In genomic region chr19:25937343-25937742, GRCm38 (mm10) we compare ENCODE assay signal across 14 mouse cellular contexts.
DNase-seq lines count a peak whose midpoint lies in the region.
"Had no signal": no experiment of that assay in that cellular context is flagged by ENCODE, and none has a peak within 500 bp of the region (broad histone marks: within the 10 kb centered on the region; RNA-seq: fewer than 3 reads in every experiment).

No protein-coding gene starts in this region.

- no peaks in the 10 kb centered on the region for H3K9me3 ChIP-seq in limb, embryonic 10.5 days (replicated peaks)
- H3K9me3 ChIP-seq: embryonic facial prominence, embryonic 15.5 days; forebrain, embryonic 12.5 days had no signal

- H3K27me3 ChIP-seq in limb, embryonic 10.5 days (ENCODE audit: low read depth, poor library complexity, severe bottlenecking): no peaks in the 10 kb centered on the region
- H3K27me3 ChIP-seq: CH12.LX; embryonic facial prominence, embryonic 15.5 days; forebrain, embryonic 12.5 days had no signal

- no peak overlapping the region for H3K27ac ChIP-seq in limb, embryonic 10.5 days
- H3K27ac ChIP-seq: embryonic facial prominence, embryonic 15.5 days; forebrain, embryonic 12.5 days; hindbrain, postnatal 0 days had no signal

- DNase-seq in testis, postnatal 14 days (ENCODE audit: low spot score): peak; percentile 6
- DNase-seq in testis, postnatal 10 days (ENCODE audit: low spot score): no peak
- peak; percentile 25 for DNase-seq in embryo, embryonic 9.5 days (ENCODE audit: extremely low spot score)
- peak; percentile 30 for DNase-seq in limb, embryonic 10.5 days (ENCODE audit: low spot score)
- DNase-seq in thymus, postnatal 0 days (ENCODE audit: low spot score): no peak
- DNase-seq in left cerebral cortex, postnatal 14 days (ENCODE audit: low spot score in 2 of 2): no peak
- DNase-seq in left cerebral cortex, adult 9 months (ENCODE audit: low spot score in 2 of 2): no peak
- DNase-seq: cerebellum, postnatal 36 days; heart, adult 18-20 months; heart, postnatal 10 days had no signal

- peaks cover 4% of the 10 kb centered on the region; the same call in 1 of the 2 replicates for H3K4me1 ChIP-seq in limb, embryonic 10.5 days
- H3K4me1 ChIP-seq: embryonic facial prominence, embryonic 15.5 days; forebrain, embryonic 12.5 days had no signal

- intact Hi-C loops in left cerebral cortex, postnatal 14 days (cut with DNase I): no loop called here

- H3K36me3 ChIP-seq in limb, embryonic 10.5 days: no peaks in the 10 kb centered on the region
- H3K36me3 ChIP-seq: embryonic facial prominence, embryonic 15.5 days; forebrain, embryonic 12.5 days had no signal

- 13% methylated on average over 9 of the region's 9 CpGs for WGBS in limb, embryonic 10.5 days

- no peak overlapping the region for H3K4me3 ChIP-seq in limb, embryonic 10.5 days
- H3K4me3 ChIP-seq: embryonic facial prominence, embryonic 15.5 days; forebrain, embryonic 12.5 days had no signal

Comparison
In these comparisons a context has a peak if more than half of its experiments do, and no peak if none do; other contexts are left out.
1. DNase-seq: peak in testis, postnatal 14 days (single experiment), embryo, embryonic 9.5 days (single experiment) and limb, embryonic 10.5 days (single experiment); none in testis, postnatal 10 days (single experiment), thymus, postnatal 0 days (single experiment), left cerebral cortex, postnatal 14 days (0 of 2) and left cerebral cortex, adult 9 months (0 of 2).